Mouse (Mus musculus) C2C12 (cell line): ENCODE data around the gene Gm3404.

Source experiments
- CTCF ChIP-seq: IDR thresholded peaks from one replicate; pipeline ENCODE4 v1.5.1; 2011; ENCODE audit not compliant: control insufficient read depth, insufficient read depth, insufficient read length
- MYOD1 ChIP-seq: IDR thresholded peaks from one replicate; pipeline ENCODE4 v1.6.1; 2011; ENCODE audit warnings: low read depth; ENCODE audit not compliant: control insufficient read depth, insufficient read length
- USF1 ChIP-seq: IDR thresholded peaks from one replicate; pipeline ENCODE4 v1.6.1; 2011; ENCODE audit warnings: low read depth, mild to moderate bottlenecking, control low read depth, moderate library complexity

GRCm38 (mm10) chr5:146564259-146564658 lies 38.7 kb downstream of the Gm3404 start:
- TF ChIP-seq USF1 (no peak), CTCF (no peak), MYOD1 (no peak)
